Mouse (Mus musculus): ENCODE measurements around the gene Vmn1r175.
"Not testable (repeated sequence)": the region's sequence is repeated elsewhere in the genome, so short reads cannot be mapped to it uniquely, and the experiment has no call there.

The Vmn1r175 gene

GRCm38 (mm10) chr7:23810543-23810942, at the start of gene Vmn1r175:
Gene Vmn1r175 (minus strand): TSS chr7:23810643.
- not testable (repeated sequence) for DNase-seq (ENCODE audit: low spot score)

GRCm38 (mm10) chr7:23837272-23837671, 26.8 kb upstream of the Vmn1r175 start, which contains the start of gene Vmn1r176:
Gene Vmn1r176 (minus strand): TSS chr7:23837372.
- DNase-seq (ENCODE audit: low spot score): not testable (repeated sequence)

GRCm38 (mm10) chr7:23784526-23784925, 25.9 kb downstream of the Vmn1r175 start:
- DNase-seq (ENCODE audit: low spot score): no peak
